Mouse (Mus musculus) cerebellum, adult 9-10 months (tissue): Measurements from ENCODE around the gene Tmem248.

Experiments used
- DNase-seq: peaks from one replicate; pipeline ENCODE4 v3.0.0; 2022

Tmem248 gene

GRCm38 (mm10) chr5:130216781-130217180 lies at the start of gene Tmem248:
Gene Tmem248, plus strand, starts transcription at chr5:130217081.
- DNase-seq: no peak

- no peak for DNase-seq
Observed at GRCm38 (mm10) chr5:130169109-130169508, 47.8 kb upstream of the Tmem248 start.

- DNase-seq: peak; percentile 57
Observed at GRCm38 (mm10) chr5:130170666-130171422, 46.0 kb upstream of the Tmem248 start.

GRCm38 (mm10) chr5:130171423-130171954 lies 45.4 kb upstream of the Tmem248 start, which contains the start of gene Rabgef1:
Gene Rabgef1, plus strand, starts transcription at chr5:130171798.
- DNase-seq: peak; percentile 92

- peak; percentile 54 for DNase-seq
Observed at GRCm38 (mm10) chr5:130171956-130172601, 44.8 kb upstream of the Tmem248 start.

- no peak for DNase-seq
Observed at GRCm38 (mm10) chr5:130173012-130173411, 43.9 kb upstream of the Tmem248 start.

GRCm38 (mm10) chr5:130177871-130178270 lies 39.0 kb upstream of the Tmem248 start:
- no peak for DNase-seq

GRCm38 (mm10) chr5:130180362-130180761 lies 36.5 kb upstream of the Tmem248 start:
- DNase-seq: no peak

GRCm38 (mm10) chr5:130181740-130182540 lies 34.9 kb upstream of the Tmem248 start:
- DNase-seq: no peak

- DNase-seq: no peak
Observed at GRCm38 (mm10) chr5:130182541-130182821, 34.4 kb upstream of the Tmem248 start.

- DNase-seq: no peak
Observed at GRCm38 (mm10) chr5:130184193-130184856, 32.6 kb upstream of the Tmem248 start.

GRCm38 (mm10) chr5:130185312-130185711 lies 31.6 kb upstream of the Tmem248 start:
- DNase-seq: no peak

- DNase-seq: no peak
Observed at GRCm38 (mm10) chr5:130187383-130187782, 29.5 kb upstream of the Tmem248 start.

GRCm38 (mm10) chr5:130190909-130191308 lies 26.0 kb upstream of the Tmem248 start:
- no peak for DNase-seq

- no peak for DNase-seq
Observed at GRCm38 (mm10) chr5:130191865-130192264, 25.0 kb upstream of the Tmem248 start.

- no peak for DNase-seq
Observed at GRCm38 (mm10) chr5:130192356-130192944, 24.4 kb upstream of the Tmem248 start.

GRCm38 (mm10) chr5:130193760-130194159 lies 23.1 kb upstream of the Tmem248 start:
- DNase-seq: no peak

- no peak for DNase-seq
Observed at GRCm38 (mm10) chr5:130196307-130196706, 20.6 kb upstream of the Tmem248 start.

GRCm38 (mm10) chr5:130197454-130197853 lies 19.4 kb upstream of the Tmem248 start:
- no peak for DNase-seq

- DNase-seq: no peak
Observed at GRCm38 (mm10) chr5:130197981-130198380, 18.9 kb upstream of the Tmem248 start.

GRCm38 (mm10) chr5:130200233-130201029 lies 16.4 kb upstream of the Tmem248 start:
- no peak for DNase-seq

- no peak for DNase-seq
Observed at GRCm38 (mm10) chr5:130203948-130204347, 12.9 kb upstream of the Tmem248 start.
